Mouse (Mus musculus): ENCODE data around the gene Fam19a4.
"Not testable (repeated sequence)": the region's sequence is repeated elsewhere in the genome, so short reads cannot be mapped to it uniquely, and the experiment has no call there.

The Fam19a4 gene

DNA sequence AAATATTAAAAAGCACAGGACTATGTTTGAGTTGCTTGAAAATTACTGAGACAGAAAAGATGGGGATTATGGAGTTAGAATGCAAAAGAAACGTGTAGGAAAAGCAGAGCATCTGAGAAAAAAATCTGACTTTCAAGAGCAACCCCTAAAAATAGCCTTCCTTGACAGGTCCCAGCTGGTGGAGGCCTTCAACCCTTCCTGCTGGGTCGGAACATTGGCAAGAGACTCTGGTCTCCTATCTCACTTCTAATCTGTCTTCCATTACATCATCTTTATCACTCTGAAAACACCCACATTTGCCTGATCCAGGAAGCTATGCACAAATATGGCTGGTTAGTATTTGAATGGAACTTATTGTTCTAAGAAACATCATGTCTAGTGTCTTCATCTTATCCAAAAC lies 115.4 kb downstream of the Fam19a4 start:
- CTCF ChIA-PET, result no interaction called here

DNA sequence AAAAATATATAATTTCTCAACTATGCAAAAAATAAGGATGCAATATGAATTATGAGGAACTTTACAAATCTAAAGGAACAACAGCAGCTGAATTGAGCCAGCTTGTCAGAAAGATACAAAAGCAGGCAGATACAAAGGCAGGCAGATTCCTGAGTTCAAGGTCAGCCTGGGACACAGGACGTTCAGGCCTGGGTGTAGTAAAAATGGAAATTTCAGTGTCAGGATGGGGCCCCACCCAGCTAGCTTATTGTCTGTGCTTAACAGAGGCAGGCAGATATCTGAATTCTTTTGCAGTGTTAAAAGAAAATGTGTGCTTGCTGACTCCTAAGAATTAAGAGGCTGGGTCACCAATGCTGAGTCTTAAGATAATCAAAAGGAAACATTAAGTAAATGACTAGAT lies 124.4 kb downstream of the Fam19a4 start:
- CTCF ChIA-PET, result no interaction called here

DNA sequence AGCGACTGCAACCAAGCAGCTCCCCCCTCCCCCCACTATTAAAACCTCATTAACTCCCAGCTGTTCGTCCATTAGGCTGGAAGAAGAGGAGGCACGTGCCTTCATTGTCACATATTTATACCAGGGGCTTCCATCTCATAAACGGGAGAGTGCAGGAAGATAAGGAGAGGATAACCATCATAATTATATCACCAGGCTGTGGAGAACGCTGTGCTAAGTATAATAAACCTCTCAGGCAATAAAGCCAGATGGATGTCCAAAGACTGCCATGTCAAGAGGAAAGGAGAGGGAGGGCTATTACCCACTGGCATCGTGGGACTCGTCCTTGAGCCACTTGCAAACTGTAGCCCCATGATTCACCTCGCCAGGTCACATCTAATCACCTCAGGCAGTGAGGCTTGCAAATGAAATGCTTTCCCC lies 151.1 kb downstream of the Fam19a4 start:
- CTCF ChIA-PET, result no interaction called here

DNA sequence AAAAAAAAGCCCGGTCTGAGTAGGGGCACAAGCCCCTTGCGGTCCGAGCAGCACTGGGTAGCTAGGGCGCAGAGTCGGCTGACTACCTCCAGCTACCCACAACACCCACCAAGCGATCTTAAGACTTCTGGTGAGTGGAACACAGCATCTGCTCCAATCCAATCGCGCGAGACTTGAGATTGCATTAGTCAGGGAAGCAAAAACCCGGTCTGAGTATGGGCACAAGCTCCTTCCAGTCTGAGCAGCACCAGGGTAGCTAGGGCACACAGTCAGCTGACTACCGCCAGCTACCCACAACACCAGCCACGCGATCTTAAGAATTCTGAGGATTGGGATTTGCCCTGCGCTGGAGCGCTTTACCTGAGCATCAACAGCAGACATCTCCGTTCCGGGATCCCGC lies 183.1 kb downstream of the Fam19a4 start:
- CTCF ChIA-PET, result not testable (repeated sequence)

DNA sequence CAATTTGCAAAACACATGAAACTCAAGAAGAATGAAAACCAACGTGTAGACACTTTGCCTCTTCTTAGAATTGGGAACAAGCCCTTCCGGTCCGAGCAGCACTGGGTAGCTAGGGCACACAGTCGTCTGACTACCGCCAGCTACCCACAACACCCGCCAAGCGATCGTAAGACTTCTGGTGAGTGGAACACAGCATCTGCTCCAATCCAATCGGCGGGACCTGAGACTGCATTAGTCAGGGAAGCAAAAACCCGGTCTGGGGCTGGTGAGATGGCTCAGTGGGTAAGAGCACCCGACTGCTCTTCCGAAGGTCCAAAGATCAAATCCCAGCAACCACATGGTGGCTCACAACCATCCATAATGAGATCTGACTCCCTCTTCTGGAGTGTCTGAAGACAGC lies 183.6 kb downstream of the Fam19a4 start:
- CTCF ChIA-PET, result not testable (repeated sequence)

DNA sequence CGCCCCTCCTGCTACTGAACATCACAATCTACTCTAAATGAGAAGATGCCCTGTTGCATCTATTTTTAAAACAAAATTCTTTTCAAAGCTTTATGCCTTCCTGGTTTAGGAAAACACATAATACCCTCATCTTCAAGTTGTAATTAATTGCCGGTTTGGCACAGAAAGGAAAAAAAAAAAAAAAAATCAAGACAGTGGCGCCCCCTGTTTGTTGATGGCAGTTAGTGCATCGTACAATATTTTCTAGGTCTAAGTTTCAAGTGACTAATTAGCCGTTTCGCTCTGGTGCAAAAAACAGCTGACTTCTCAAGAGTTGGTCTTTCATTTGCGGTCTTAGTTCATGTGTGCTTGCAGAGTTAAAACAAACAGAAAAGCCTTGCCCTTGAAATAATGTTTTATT lies 207.1 kb downstream of the Fam19a4 start:
- CTCF ChIA-PET, result no interaction called here

DNA sequence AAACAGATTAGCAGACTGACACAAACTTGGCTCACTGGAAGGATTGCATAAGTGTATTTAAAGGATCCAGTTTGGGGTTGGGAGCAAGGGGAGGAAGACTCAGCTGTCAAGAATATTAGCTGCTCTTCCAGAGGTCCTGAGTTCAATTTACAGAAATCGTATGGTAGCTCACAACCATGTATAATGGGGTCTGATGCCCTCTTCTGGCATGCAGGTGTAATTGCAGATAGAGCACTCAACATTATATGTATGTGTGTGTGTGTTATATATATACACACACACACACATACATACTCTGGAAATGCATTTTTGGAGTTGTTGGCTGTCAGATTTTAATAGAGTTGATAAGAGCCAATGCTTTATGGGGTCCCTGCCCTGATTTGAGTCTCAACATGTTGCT lies 216.3 kb downstream of the Fam19a4 start:
- CTCF ChIA-PET, result no interaction called here

DNA sequence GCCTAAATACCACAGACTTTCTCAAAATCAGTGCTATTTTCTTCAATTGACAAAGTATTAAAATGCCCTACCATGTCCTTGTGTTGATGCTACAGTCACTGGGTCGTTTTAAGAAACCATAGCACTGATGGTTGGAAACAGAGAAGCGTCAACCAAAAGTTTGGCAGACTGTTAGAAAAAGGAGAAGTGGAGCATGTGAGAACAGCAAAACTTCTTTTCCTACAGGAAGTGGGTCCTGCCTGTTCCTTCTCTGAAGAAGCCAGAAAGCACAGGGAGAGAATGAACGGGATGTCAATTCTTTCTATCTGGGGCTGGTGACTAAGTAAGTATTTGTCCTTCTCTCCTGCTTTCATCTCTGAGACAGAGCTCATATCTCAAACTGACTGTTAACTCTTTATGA lies 219.6 kb downstream of the Fam19a4 start:
- CTCF ChIA-PET, result no interaction called here

DNA sequence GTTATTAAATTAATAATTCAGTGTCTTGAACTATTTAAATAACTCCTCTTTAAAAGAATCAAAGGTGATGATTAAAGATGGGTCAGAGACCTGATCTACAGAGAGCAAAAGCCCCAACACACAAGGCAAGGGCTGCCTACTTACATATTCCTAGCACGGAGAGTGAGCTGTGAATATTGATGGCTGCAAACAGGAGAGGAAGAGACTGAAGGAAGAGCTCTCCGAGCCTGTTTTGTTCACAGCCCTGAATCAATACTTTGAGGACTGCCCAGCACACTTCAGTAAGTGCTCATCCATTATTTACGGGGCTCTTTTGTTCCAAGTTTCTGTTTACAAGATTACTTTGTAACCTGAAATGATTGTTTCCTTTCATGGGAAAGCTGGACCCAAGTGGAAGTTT lies 233.6 kb downstream of the Fam19a4 start:
- CTCF ChIA-PET, result no interaction called here

DNA sequence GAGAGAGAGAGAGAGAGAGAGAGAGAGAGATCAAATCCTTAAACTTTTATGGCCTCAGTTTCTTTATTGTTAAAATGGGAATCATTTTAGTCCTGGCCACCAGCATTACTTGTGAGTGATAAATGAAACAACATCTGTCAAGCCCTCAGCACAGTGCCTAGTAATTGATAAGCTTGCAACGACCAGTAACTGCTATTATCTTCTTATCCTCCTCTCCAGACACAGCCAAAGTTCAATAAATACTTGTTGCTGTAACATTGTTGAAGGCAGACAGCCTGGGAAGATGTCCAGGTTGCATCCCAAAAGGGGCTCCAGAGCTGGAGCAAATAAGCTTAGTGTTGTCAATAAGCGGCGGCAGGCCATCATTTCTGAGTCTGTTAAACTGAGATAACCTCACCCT lies 257.2 kb downstream of the Fam19a4 start:
- CTCF ChIA-PET, result no interaction called here

DNA sequence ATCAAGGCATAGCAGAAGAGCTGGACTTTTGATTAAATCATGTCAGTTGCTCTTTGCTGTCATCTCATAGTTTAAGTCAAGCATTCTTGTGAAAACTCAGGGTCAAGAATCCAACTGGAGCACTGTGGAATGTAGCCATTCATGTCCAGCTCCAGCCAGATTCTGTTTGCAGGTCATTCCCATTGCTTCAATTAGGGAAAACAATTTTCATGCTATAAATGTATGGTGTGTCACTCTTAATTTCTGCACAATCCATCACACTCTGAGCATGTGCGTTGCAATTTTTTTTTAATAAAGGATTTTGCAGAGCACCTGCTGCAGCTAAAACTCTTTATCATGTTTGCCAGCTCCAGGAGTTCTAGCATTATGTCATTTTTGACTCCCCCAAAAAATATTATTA lies 261.5 kb downstream of the Fam19a4 start:
- CTCF ChIA-PET, result no interaction called here

DNA sequence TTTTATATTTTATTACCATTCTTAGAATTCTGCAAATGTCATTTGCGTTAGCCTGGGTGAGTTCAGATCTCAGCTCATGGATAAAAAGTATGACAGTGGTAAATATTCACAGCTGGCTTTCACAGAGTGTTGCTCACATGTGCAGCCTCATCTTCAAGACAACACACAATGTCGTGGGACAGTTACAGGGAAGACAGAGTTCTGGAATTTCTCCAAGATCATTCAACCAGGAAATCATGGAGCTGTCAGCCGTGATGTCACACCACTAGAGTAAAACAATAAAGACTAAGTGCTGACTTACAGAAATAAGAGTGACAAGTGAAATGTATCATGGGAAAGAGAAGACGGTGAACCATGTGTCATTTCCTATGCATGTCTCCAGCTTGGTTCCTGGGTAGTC lies 262.8 kb downstream of the Fam19a4 start:
- CTCF ChIA-PET, result no interaction called here

All from spleen, embryonic (tissue).